Mouse (Mus musculus): ENCODE measurements at regions not wholly inside any gene's neighbourhood (a gene's known extent, or its start where the extent isn't known, plus 50 kb on each side); places are given as distances from the start of the nearest gene placed in this dataset.

DNA sequence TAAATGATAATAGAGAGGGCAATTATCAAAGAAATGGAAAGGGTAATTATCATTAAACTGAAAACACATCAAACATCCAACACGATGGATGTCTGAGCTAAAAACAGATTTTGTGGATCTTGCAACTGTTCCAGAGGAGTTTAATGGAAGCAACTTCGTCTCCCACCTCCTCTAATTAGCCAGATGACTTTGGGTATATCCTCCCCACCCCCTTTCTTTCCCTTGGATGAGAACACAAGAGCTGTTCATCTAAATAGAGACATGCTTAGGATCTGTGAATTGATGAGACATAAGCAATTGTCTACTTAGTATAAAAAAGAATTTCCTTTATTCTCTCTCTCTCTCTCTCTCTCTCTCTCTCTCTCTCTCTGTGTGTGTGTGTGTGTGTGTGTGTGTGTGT, 333.7 kb upstream of the Adgrl2 start:
- Histone ChIP-seq H3K36me3 (ENCODE audit: control insufficient read depth, insufficient read depth, low read length) (no peaks in the 10 kb centered on the region), H3K27ac (ENCODE audit: control insufficient read depth, insufficient read depth, low read length) (no peak overlapping the region), H3K27me3 (ENCODE audit: control insufficient read depth, insufficient read depth, low read length) (no peaks in the 10 kb centered on the region), H3K4me1 (replicated peaks; ENCODE audit: control insufficient read depth, insufficient read depth, low read length) (no peaks in the 10 kb centered on the region; the same call in none of the 2 replicates), H3K4me3 (ENCODE audit: control insufficient read depth, insufficient read depth, low read length) (no peak overlapping the region)
- DNase-seq: no peak
- WGBS: 88% methylated on average over 2 of the region's 2 CpGs
- no peak for TF ChIP-seq CTCF (IDR thresholded peaks at IDR 0.05; ENCODE audit: borderline replicate concordance, control insufficient read depth, extremely low read depth, insufficient read depth, low read length, poor library complexity)

- WGBS: 84% methylated on average over 9 of the region's 9 CpGs
- Histone ChIP-seq H3K27me3 (ENCODE audit: control insufficient read depth, insufficient read depth, low read length) (no peaks in the 10 kb centered on the region), H3K36me3 (ENCODE audit: control insufficient read depth, insufficient read depth, low read length) (no peaks in the 10 kb centered on the region), H3K4me1 (replicated peaks; ENCODE audit: control insufficient read depth, insufficient read depth, low read length) (no peaks in the 10 kb centered on the region), H3K27ac (ENCODE audit: control insufficient read depth, insufficient read depth, low read length) (no peak overlapping the region), H3K4me3 (ENCODE audit: control insufficient read depth, insufficient read depth, low read length) (no peak overlapping the region)
- TF ChIP-seq CTCF (IDR thresholded peaks at IDR 0.05; ENCODE audit: borderline replicate concordance, control insufficient read depth, extremely low read depth, insufficient read depth, low read length, poor library complexity) (no peak), POLR2A (IDR thresholded peaks at IDR 0.05; ENCODE audit: control insufficient read depth, extremely low read depth, insufficient read depth, low read length, poor library complexity) (no peak)
- no peak for DNase-seq
These were observed 328.4 kb upstream of the Adgrl2 start for GRCm38 (mm10) chr3:149318728-149319127.

GRCm38 (mm10) chr3:149314258-149314657, 323.9 kb upstream of the Adgrl2 start:
- TF ChIP-seq POLR2A (IDR thresholded peaks at IDR 0.05; ENCODE audit: control insufficient read depth, extremely low read depth, insufficient read depth, low read length, poor library complexity) (no peak), CTCF (IDR thresholded peaks at IDR 0.05; ENCODE audit: borderline replicate concordance, control insufficient read depth, extremely low read depth, insufficient read depth, low read length, poor library complexity) (no peak)
- Histone ChIP-seq H3K4me3 (ENCODE audit: control insufficient read depth, insufficient read depth, low read length) (no peak overlapping the region), H3K27ac (ENCODE audit: control insufficient read depth, insufficient read depth, low read length) (no peak overlapping the region), H3K36me3 (ENCODE audit: control insufficient read depth, insufficient read depth, low read length) (no peaks in the 10 kb centered on the region), H3K4me1 (replicated peaks; ENCODE audit: control insufficient read depth, insufficient read depth, low read length) (no peaks in the 10 kb centered on the region), H3K27me3 (ENCODE audit: control insufficient read depth, insufficient read depth, low read length) (no peaks in the 10 kb centered on the region)
- no peak for DNase-seq
- WGBS: 93% methylated on average over 4 of the region's 4 CpGs

GRCm38 (mm10) chr3:149313217-149313616, 322.9 kb upstream of the Adgrl2 start:
- no peaks in the 10 kb centered on the region for H3K27me3 ChIP-seq (ENCODE audit: control insufficient read depth, insufficient read depth, low read length)
- 91% methylated on average over 6 of the region's 6 CpGs for WGBS
- H3K4me3 ChIP-seq (ENCODE audit: control insufficient read depth, insufficient read depth, low read length): no peak overlapping the region

DNA sequence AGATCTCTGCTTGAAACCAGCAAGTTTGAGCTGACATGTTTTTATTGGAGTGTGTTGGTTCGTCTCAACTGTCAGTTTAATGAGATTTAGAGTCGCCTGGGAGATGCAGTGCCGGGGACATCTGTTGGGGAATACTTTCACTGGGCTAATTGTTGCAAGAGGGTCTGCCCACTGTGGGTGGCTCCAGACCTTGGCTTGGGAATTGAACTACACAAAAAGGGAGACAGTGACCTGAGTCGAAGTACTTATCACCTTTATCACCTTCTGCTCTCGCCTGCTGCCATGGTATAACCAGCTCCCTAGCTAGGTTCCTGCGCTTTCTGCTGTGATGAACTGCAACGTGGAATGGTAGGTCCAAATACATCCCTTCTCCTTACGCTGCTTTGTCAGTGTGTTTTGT, 321.2 kb upstream of the Adgrl2 start:
- Histone ChIP-seq H3K4me1 (replicated peaks; ENCODE audit: control insufficient read depth, insufficient read depth, low read length) (no peaks in the 10 kb centered on the region), H3K4me3 (ENCODE audit: control insufficient read depth, insufficient read depth, low read length) (no peak overlapping the region), H3K27ac (ENCODE audit: control insufficient read depth, insufficient read depth, low read length) (no peak overlapping the region), H3K36me3 (ENCODE audit: control insufficient read depth, insufficient read depth, low read length) (no peaks in the 10 kb centered on the region), H3K27me3 (ENCODE audit: control insufficient read depth, insufficient read depth, low read length) (no peaks in the 10 kb centered on the region)
- no peak for DNase-seq
- no peak for TF ChIP-seq POLR2A (IDR thresholded peaks at IDR 0.05; ENCODE audit: control insufficient read depth, extremely low read depth, insufficient read depth, low read length, poor library complexity)
- TF ChIP-seq CTCF (IDR thresholded peaks at IDR 0.05; ENCODE audit: borderline replicate concordance, control insufficient read depth, extremely low read depth, insufficient read depth, low read length, poor library complexity): no peak
- 94% methylated on average over 8 of the region's 8 CpGs for WGBS

More at GRCm38 (mm10) chr3:149313217-149313616, 322.9 kb upstream of the Adgrl2 start:
- Histone ChIP-seq H3K27ac (ENCODE audit: control insufficient read depth, insufficient read depth, low read length) (no peak overlapping the region), H3K4me1 (replicated peaks; ENCODE audit: control insufficient read depth, insufficient read depth, low read length) (no peaks in the 10 kb centered on the region), H3K36me3 (ENCODE audit: control insufficient read depth, insufficient read depth, low read length) (no peaks in the 10 kb centered on the region)
- no peak for DNase-seq
- no peak for TF ChIP-seq CTCF (IDR thresholded peaks at IDR 0.05; ENCODE audit: borderline replicate concordance, control insufficient read depth, extremely low read depth, insufficient read depth, low read length, poor library complexity)

DNA sequence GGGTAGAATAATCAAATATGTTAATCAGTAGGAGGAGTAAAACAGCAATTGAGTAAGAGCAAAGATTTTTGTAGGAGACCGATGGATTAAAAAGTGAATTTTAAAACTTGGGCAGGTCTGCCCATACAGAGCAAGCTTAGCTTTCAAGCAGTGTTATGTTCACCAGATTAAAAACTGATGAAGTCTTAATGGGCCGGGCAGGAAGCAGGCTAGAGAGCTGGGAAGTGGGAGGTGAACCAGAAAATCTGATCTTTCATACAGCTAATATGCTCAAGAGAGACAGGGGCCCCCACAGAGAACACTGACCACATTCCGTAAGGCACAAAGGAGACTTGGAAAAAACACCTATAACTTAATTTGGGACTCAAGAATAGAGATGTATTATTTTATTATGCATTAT, 316.4 kb upstream of the Adgrl2 start:
- 96% methylated on average over 3 of the region's 3 CpGs for WGBS
- H3K4me3 ChIP-seq (ENCODE audit: control insufficient read depth, insufficient read depth, low read length): no peak overlapping the region
- TF ChIP-seq CTCF (IDR thresholded peaks at IDR 0.05; ENCODE audit: borderline replicate concordance, control insufficient read depth, extremely low read depth, insufficient read depth, low read length, poor library complexity): no peak
- no peak for TF ChIP-seq POLR2A (IDR thresholded peaks at IDR 0.05; ENCODE audit: control insufficient read depth, extremely low read depth, insufficient read depth, low read length, poor library complexity)
- no peaks in the 10 kb centered on the region for H3K4me1 ChIP-seq (replicated peaks; ENCODE audit: control insufficient read depth, insufficient read depth, low read length)
- no peak overlapping the region for H3K27ac ChIP-seq (ENCODE audit: control insufficient read depth, insufficient read depth, low read length)
- H3K36me3 ChIP-seq (ENCODE audit: control insufficient read depth, insufficient read depth, low read length): no peaks in the 10 kb centered on the region
- no peaks in the 10 kb centered on the region for H3K27me3 ChIP-seq (ENCODE audit: control insufficient read depth, insufficient read depth, low read length)
- DNase-seq: no peak

- no peak for DNase-seq
- no peaks in the 10 kb centered on the region for H3K4me1 ChIP-seq (replicated peaks; ENCODE audit: control insufficient read depth, insufficient read depth, low read length)
- WGBS: 88% methylated on average over 5 of the region's 5 CpGs
- H3K4me3 ChIP-seq (ENCODE audit: control insufficient read depth, insufficient read depth, low read length): no peak overlapping the region
- no peak for TF ChIP-seq POLR2A (IDR thresholded peaks at IDR 0.05; ENCODE audit: control insufficient read depth, extremely low read depth, insufficient read depth, low read length, poor library complexity)
- no peaks in the 10 kb centered on the region for H3K27me3 ChIP-seq (ENCODE audit: control insufficient read depth, insufficient read depth, low read length)
- no peaks in the 10 kb centered on the region for H3K36me3 ChIP-seq (ENCODE audit: control insufficient read depth, insufficient read depth, low read length)
- H3K27ac ChIP-seq (ENCODE audit: control insufficient read depth, insufficient read depth, low read length): no peak overlapping the region
These were observed 315.9 kb upstream of the Adgrl2 start for GRCm38 (mm10) chr3:149306291-149306690.

Data from thymus, adult 2 months (tissue).